Mouse (Mus musculus): ENCODE measurements around the gene 2610507B11Rik. TPM values are rescaled to one million over a fixed set of nuclear protein-coding genes. Genes with fewer than 3 reads are reported as not detected.
A peak's percentile ranks its signal among the peaks of the same experiment; 100 is the strongest.

2610507B11Rik gene
- 100 to 1,000 TPM; 179 to 197 TPM for total RNA-seq (2021)

DNA sequence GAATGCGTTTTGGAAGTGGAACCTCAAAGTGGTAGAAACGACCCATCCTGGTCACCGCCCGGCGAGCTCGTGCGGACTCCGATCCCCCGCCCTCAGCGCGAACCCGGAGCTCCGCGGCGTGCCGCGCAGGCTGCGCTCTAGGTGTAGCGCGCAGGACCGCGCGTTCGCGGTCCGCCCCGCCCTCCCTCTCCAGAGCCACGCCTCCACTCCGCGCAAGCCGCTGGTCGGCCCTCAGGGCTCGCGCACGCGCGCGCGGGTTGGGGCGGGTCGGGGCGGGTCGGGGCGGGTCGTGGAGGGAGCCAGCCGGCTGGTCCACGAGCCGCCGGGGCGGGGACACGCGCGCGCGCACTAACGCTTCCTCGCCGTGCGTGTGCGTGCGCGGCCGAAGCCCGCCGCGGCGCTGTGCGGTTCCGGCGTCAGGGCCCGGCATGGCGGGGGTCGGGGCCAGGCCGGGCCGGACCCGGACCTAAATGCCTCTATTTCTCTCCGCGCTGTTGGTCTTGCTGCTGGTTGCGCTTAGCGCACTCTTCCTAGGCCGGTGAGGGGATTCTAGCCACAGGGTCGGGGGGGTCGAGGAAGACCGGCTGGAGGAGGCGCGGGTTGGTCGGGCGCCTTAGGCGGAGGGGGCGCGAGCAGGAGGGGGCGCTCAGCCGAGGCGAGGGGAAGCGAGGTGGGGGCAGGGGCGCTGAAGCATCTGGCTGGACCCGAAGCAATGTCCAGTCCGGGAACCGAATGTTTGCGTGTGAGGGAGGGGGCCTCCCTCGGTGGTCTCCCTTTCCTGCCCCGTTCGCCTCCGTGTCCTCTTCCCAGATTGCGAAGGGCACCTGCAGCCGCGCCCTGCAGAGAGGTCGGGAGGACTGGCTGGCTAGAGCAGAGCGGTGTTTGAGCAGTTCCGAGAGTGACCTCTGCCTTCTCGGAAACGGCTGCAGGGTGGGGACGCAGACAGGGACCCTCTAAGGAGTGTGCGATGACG is at the start of gene 2610507B11Rik:
Gene 2610507B11Rik, plus strand, starts transcription at position 373 of the 973 bp plus-strand sequence.
- DNase-seq (ENCODE audit: low spot score in 2 of 2), result peak; percentile 89 to 92
- intact Hi-C loops (cut with DNase I), result loop anchor here (2.0 to 5.0 kb wide), 2 partner anchors 15 to 86 kb away; no protein-coding TSS in a partner anchor

DNA sequence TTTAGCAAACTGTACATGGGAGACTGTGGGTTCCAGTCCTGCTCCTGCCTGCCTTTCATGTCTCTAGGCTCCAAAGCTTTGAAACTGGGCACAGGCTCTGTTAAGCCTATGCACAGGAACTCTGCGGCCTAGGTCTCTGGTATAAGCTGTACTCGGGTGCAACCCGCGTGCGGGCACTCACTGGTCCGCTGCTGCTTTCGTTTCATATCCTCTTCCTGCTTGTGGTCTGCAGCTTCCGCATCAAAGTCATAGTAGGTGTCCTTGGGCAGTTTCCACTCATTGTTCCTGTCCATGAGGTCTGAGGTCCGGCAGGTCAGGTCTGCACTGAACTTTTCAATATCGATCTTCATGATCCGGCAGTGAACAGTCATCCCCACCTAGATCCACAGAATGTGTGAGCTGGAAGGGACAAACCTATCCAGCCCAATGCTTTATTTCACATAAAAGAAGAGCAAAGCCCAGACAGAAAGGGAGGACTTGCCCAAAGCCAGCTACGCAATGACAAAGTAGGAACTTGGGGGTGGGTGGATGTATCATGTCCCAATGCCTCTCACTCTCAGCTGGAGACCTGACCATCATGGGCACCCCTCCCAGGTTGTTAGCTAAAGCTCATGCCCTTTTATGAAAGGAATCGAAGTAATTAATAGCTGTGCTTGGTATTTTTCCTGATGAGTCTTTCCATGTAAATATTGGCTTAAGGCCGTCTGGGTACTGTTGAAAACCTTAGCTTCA is 48.3 kb upstream of the 2610507B11Rik start:
- intact Hi-C loops (cut with DNase I), result no loop called here
- no peak for DNase-seq (ENCODE audit: low spot score in 2 of 2)

GRCm38 (mm10) chr11:78215709-78216317 is 45.7 kb upstream of the 2610507B11Rik start:
- DNase-seq (ENCODE audit: low spot score in 2 of 2), result peak in 1 of 2 experiments; percentile 43
- intact Hi-C loops (cut with DNase I), result loop anchor here (2.0 kb wide), 1 partner anchor 27 kb away; the partner anchor contains the start of gene Rab34

DNA sequence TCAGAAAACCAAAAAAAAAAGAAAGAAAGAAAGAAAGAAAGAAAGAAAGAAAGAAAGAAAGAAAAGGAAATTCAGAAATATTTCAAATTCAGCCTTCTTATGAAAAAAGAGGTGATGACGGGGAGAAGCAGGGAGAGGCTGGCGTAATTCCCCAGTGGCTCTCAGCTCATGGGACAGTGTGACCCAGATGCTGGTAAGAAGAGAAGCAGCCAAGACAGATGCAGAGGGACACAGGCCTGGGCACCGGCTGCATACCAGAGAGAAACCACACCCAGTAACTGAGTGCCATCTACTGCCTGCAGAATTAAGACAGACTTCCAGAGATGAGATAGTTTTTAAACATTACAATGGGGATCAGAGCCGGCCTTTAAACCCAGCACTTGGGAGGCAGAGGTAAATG is 38.0 kb upstream of the 2610507B11Rik start:
- intact Hi-C loops (cut with DNase I), result loop anchor here (5.0 kb wide), 1 partner anchor 54 kb away; no protein-coding TSS in a partner anchor
- DNase-seq (ENCODE audit: low spot score in 2 of 2), result no peak

- intact Hi-C loops (cut with DNase I), result no loop called here
- no peak for DNase-seq (ENCODE audit: low spot score in 2 of 2)
These were observed 30.0 kb upstream of the 2610507B11Rik start for GRCm38 (mm10) chr11:78231518-78231917.

DNA sequence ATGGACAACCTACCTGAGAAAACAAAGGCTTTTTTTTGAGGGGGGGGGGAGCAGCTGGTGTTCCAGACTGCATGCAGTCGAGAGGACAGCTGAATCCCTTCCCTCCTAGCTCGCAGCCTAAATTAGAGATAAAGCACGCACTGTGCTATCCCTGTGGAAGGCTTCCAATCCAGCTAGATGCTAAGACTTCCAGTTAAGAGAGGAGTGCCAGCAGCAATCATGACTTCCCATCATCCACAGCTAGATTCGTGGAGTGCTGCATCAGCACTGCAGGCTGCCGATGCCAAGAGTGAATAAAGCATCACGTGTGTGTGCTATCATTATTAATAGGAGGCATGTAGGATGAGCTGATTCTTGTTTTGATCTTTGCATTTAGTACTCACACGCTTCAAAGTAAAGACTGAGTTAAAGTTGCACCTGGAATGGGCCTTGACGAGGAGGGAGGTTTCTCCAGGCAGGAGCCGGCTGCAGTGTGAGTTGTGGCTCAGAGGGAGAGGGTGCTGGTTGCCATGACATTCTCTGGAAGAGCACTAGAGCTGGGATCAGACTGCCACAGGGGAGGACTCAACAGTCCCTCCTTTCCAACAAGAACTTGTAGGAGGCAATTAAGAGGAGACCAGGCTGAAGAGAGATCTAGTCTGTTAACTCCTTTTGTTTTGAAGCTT is 21.2 kb upstream of the 2610507B11Rik start:
- DNase-seq (ENCODE audit: low spot score in 2 of 2), result peak; percentile 73 to 88
- intact Hi-C loops (cut with DNase I), result loop anchor here (5.0 kb wide), 1 partner anchor 53 kb away; the partner anchor contains the start of gene Rab34

DNA sequence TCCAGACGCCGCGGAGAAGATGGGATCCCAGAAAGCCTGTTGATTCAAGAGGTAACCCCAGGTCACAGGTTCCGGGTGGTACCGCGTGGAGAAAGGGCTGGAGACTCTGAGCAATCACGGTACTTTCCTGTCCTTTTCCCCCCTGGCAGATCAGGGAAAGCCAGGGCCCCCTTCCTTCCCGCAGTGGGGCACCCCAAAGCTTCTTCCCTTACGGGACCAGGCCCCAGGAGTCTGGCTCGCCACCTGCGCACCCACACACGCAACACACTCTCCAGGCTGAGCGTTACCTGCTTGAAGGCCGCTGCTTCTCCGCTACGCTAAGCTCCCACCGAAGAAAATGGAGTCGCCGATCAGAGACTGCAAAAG is 16.3 kb upstream of the 2610507B11Rik start:
- no peak for DNase-seq (ENCODE audit: low spot score in 2 of 2)
- intact Hi-C loops (cut with DNase I), result no loop called here

- peak; percentile 88 to 94 for DNase-seq (ENCODE audit: low spot score in 2 of 2)
- intact Hi-C loops (cut with DNase I), result loop anchor here (2.0 kb wide), 1 partner anchor 15 kb away; the partner anchor contains the start of gene 2610507B11Rik
These were observed 15.8 kb upstream of the 2610507B11Rik start, which contains the start of the genes Sdf2 and Supt6 for GRCm38 (mm10) chr11:78245627-78246317. Gene Sdf2, plus strand, starts transcription at chr11:78245746. Gene Supt6, minus strand, starts transcription at chr11:78245987.

- intact Hi-C loops (cut with DNase I), result loop anchor here (2.0 kb wide), 1 partner anchor 14 kb away; the partner anchor contains the start of gene 2610507B11Rik
- DNase-seq (ENCODE audit: low spot score in 2 of 2), result no peak
These were observed 15.1 kb upstream of the 2610507B11Rik start for GRCm38 (mm10) chr11:78246318-78247011.

DNA sequence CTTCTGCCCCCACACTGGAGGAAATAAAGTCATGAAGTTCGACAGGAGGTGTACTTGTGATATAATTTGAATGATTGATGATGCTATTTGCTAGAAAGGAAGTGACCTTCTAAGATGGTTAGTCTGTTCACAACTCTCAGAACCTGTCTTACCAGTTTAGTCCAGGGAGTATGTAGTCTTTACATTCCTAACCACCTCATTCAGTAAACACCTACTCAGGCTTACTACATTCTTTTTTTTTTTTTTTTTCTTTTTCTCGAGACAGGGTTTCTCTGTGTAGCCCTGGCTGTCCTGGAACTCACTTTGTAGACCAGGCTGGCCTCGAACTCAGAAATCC is 14.6 kb upstream of the 2610507B11Rik start:
- intact Hi-C loops (cut with DNase I), result loop anchor here (2.0 kb wide), 1 partner anchor 14 kb away; the partner anchor contains the start of gene 2610507B11Rik
- no peak for DNase-seq (ENCODE audit: low spot score in 2 of 2)

DNA sequence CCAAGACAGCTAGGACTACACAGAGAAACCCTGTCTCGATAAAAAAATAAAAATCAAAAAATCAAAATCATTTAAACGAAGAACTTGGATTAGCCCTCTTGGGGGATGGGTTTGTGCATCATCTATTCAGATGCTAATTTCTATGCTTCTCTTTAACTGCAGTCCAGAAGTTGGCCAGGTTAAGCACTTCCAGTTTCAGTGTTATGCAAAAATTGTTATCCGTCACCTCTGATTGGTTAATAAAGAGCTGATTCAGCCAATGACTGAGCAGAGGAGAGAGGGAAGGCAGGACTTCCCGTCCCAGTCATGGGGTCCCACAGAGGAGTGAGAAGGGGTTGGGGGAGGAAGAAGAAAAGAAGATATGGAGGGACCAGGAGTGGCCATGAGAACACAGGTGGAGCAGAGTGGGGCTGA is 13.8 kb upstream of the 2610507B11Rik start:
- DNase-seq (ENCODE audit: low spot score in 2 of 2), result no peak
- intact Hi-C loops (cut with DNase I), result loop anchor here (2.0 kb wide), 1 partner anchor 13 kb away; the partner anchor contains the start of gene 2610507B11Rik

GRCm38 (mm10) chr11:78256618-78257017 is 4.9 kb upstream of the 2610507B11Rik start:
- intact Hi-C loops (cut with DNase I), result no loop called here
- peak in 1 of 2 experiments; percentile 23 for DNase-seq (ENCODE audit: low spot score in 2 of 2)

GRCm38 (mm10) chr11:78260489-78261258 is 878 bp upstream of the 2610507B11Rik start:
- intact Hi-C loops (cut with DNase I), result loop anchor here (2.0 to 5.0 kb wide), 2 partner anchors 14 to 87 kb away; no protein-coding TSS in a partner anchor
- DNase-seq (ENCODE audit: low spot score in 2 of 2), result no peak

DNA sequence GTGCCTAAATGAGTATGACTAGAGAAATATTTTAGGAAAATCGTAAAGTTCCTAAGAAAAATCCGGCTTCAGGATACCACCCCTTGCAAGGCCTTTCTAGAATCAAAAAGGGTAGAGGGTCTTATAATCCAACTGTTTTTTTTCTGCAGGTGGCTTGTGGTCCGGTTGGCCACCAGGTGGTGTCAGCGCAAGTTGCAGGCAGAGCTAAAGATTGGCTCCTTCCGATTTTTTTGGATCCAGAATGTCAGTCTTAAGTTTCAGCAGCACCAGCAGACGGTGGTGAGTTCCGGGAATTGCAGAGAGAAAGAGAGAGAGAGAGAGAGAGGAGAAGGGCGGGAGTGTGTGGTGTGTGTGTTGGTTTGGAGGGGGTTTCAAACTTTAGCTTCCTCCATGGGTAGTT is 998 bp downstream of the 2610507B11Rik start:
- peak; percentile 28 to 65 for DNase-seq (ENCODE audit: low spot score in 2 of 2)
- intact Hi-C loops (cut with DNase I), result loop anchor here (5.0 kb wide), 1 partner anchor 85 kb away; no protein-coding TSS in a partner anchor

DNA sequence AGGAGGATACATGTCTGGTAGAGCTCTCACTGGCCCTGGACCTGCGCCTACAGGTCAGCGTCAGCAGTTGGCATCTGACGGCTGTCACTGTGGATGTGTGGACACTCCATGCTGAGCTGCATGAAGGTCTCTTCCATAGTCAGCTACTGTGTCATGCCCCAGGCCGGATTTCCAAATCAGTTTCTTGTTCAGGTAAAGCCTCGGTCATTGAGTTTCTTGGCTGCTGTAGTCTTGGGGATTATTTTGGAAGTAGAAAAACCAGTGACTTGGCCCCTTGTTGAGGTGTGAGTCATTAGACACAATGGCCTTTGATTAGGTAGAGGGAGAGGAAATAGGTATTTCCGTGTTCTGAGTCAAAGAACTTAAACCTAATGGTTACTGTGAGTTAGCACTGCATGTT is 4.0 kb downstream of the 2610507B11Rik start:
- intact Hi-C loops (cut with DNase I), result loop anchor here (2.0 to 5.0 kb wide), 2 partner anchors 19 to 38 kb away; no protein-coding TSS in a partner anchor
- DNase-seq (ENCODE audit: low spot score in 2 of 2), result no peak

GRCm38 (mm10) chr11:78271986-78272385 is 10.4 kb downstream of the 2610507B11Rik start:
- DNase-seq (ENCODE audit: low spot score in 2 of 2), result peak; percentile 73 to 87
- intact Hi-C loops (cut with DNase I), result no loop called here

DNA sequence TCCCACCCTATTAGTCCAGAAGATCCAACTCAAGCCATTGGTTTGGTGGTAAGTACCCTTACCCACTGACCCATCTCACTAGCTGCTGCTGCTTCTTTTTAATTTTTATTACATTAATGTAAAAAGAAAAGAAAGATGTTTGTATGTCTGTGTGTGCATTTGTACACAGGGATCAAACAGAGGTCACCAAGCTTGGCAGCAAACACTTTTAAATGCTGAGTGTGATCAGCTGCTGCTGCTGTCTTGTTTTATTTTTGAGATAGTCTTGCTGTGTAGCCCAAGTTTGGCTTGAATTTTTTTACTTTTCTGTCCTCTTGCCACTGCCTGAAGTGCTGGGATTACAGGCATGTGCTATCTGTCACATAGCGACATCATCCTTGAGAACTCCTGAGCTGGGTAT is 14.0 kb downstream of the 2610507B11Rik start:
- DNase-seq (ENCODE audit: low spot score in 2 of 2), result no peak
- intact Hi-C loops (cut with DNase I), result loop anchor here (5.0 kb wide), 1 partner anchor 53 kb away; no protein-coding TSS in a partner anchor

All from left cerebral cortex, postnatal 25 days (tissue).